Mouse (Mus musculus) myocyte (in vitro differentiated cells): ENCODE measurements at regions not wholly inside any gene's neighbourhood (a gene's known extent, or its start where the extent isn't known, plus 50 kb on each side); places are given as distances from the start of the nearest gene placed in this dataset.

Source experiments
- E2F4 ChIP-seq: IDR thresholded peaks from one replicate; pipeline ENCODE4 v1.6.1; 2011; ENCODE audit warnings: mild to moderate bottlenecking, control low read depth, moderate library complexity; ENCODE audit not compliant: insufficient read depth
- MYOG ChIP-seq, 3 experiments: IDR thresholded peaks; one replicate each; pipeline ENCODE4 v1.6.1; 2011; ENCODE audit warnings: control low read depth in 2 of 3, low read depth in 2 of 3, mild to moderate bottlenecking in 2 of 3; ENCODE audit not compliant: insufficient read length in 2 of 3, control insufficient read depth in 1 of 3, insufficient read depth in 1 of 3
- POLR2A ChIP-seq: IDR thresholded peaks from one replicate; pipeline ENCODE4 v1.6.1; 2011; ENCODE audit warnings: low read depth, mild to moderate bottlenecking, control low read depth, moderate library complexity; ENCODE audit not compliant: insufficient read length
- REST ChIP-seq: IDR thresholded peaks from one replicate; pipeline ENCODE4 v1.6.1; 2011; ENCODE audit warnings: mild to moderate bottlenecking, control low read depth, moderate library complexity; ENCODE audit not compliant: insufficient read depth, insufficient read length
- TCF12 ChIP-seq: IDR thresholded peaks from one replicate; pipeline ENCODE4 v1.6.1; 2011; ENCODE audit warnings: mild to moderate bottlenecking, control low read depth; ENCODE audit not compliant: poor library complexity, insufficient read depth, severe bottlenecking
- USF1 ChIP-seq: IDR thresholded peaks from one replicate; pipeline ENCODE4 v1.6.1; 2011; ENCODE audit warnings: low read depth, mild to moderate bottlenecking, control low read depth, moderate library complexity

GRCm38 (mm10) chr12:71407294-71407693, 97.6 kb downstream of the Dact1 start:
- TF ChIP-seq E2F4 (no peak), MYOG (IDR thresholded peaks at IDR 0.05; ENCODE audit: control insufficient read depth in 1 of 3, insufficient read depth in 1 of 3, insufficient read length in 2 of 3, low read depth in 2 of 3) (no peak), POLR2A (no peak), TCF12 (no peak), REST (no peak), USF1 (no peak)
